Mouse (Mus musculus) embryonic fibroblast, embryonic 13.5 days (primary cell): ENCODE results near the gene Pax7.

Experiments used
- CTCF ChIP-seq: IDR thresholded peaks from 2 replicates; pipeline ENCODE4 v1.5.1; 2011; ENCODE audit warnings: mild to moderate bottlenecking, control low read depth, low read length, moderate library complexity, borderline replicate concordance; ENCODE audit not compliant: insufficient read depth
- POLR2A ChIP-seq: IDR thresholded peaks from 2 replicates; pipeline ENCODE4 v1.6.1; 2011; ENCODE audit warnings: low read depth, mild to moderate bottlenecking, control low read depth, low read length, moderate library complexity

GRCm38 (mm10) chr4:139716477-139717169 is 116.7 kb downstream of the Pax7 start:
- no peak for TF ChIP-seq CTCF
- no peak for TF ChIP-seq POLR2A
